Mouse (Mus musculus) stomach, embryonic 16.5 days (tissue): ENCODE results near the gene Uts2. TPM values are rescaled to one million over a fixed set of nuclear protein-coding genes. Genes with fewer than 3 reads are reported as not detected.

Experiments
- ATAC-seq: fragments of 200-750 bp; cut with Nextera tagmentation; 2 replicates; pipeline ENCODE4 v1.8.0; 2017; ENCODE audit warnings: moderate number of reproducible peaks, moderate TSS enrichment; ENCODE audit not compliant: insufficient read depth, low FRiP score
- H3K27ac ChIP-seq: fragments of 300-500 bp; sonication (generic); 2 replicates; pipeline ENCODE4 v1.5.1; 2014; ENCODE audit warnings: low read length
- H3K27me3 ChIP-seq: fragments of 300-500 bp; sonication (generic); 2 replicates; pipeline ENCODE4 v1.6.1; 2014; ENCODE audit warnings: low read length, control low read depth, mixed read lengths; ENCODE audit not compliant: control insufficient read depth, insufficient read depth
- H3K36me3 ChIP-seq: fragments of 300-500 bp; sonication (generic); 2 replicates; pipeline ENCODE4 v1.6.1; 2014; ENCODE audit warnings: low read length; ENCODE audit not compliant: control insufficient read depth, insufficient read depth
- H3K4me1 ChIP-seq: fragments of 300-500 bp; sonication (generic); 2 replicates; pipeline ENCODE4 v1.6.1; 2014; ENCODE audit warnings: low read length, control low read depth, mixed read lengths; ENCODE audit not compliant: control insufficient read depth, insufficient read depth
- H3K4me2 ChIP-seq: fragments of 300-500 bp; sonication (generic); 2 replicates; pipeline ENCODE4 v1.6.1; 2014; ENCODE audit warnings: low read depth, low read length, mixed read lengths
- H3K4me3 ChIP-seq: fragments of 300-500 bp; sonication (generic); replicated peaks from 2 replicates; pipeline ENCODE4 v1.5.1; 2014; ENCODE audit warnings: mild to moderate bottlenecking, low read length
- H3K9ac ChIP-seq: fragments of 300-500 bp; sonication (generic); 2 replicates; pipeline ENCODE4 v1.6.1; 2014; ENCODE audit warnings: low read length
- H3K9me3 ChIP-seq: fragments of 300-500 bp; sonication (generic); replicated peaks from 2 replicates; pipeline ENCODE4 v1.6.1; 2016; ENCODE audit warnings: low read length, control low read depth; ENCODE audit not compliant: control insufficient read depth
- WGBS: fragments of 180-500 bp; shearing (Covaris S2); extraction: QIAGEN DNeasy Blood & Tissue Kit; methylation state at CpG from one replicate; pipeline ENCODE4 v1.1.7; 2014; 5-methylcytosine and 5-hydroxymethylcytosine counted together
- polyA plus RNA-seq: library from polyadenylated mRNA; unstranded; fragments of >200 nt; fragmentation: Nextera tagmentation; extraction: Ambion mirVana; gene quantifications from 2 replicates; pipeline ENCODE4 v1.2.1, GENCODE M21; 2015

Gene Uts2
- not detected in 2 replicates for polyA plus RNA-seq

DNA sequence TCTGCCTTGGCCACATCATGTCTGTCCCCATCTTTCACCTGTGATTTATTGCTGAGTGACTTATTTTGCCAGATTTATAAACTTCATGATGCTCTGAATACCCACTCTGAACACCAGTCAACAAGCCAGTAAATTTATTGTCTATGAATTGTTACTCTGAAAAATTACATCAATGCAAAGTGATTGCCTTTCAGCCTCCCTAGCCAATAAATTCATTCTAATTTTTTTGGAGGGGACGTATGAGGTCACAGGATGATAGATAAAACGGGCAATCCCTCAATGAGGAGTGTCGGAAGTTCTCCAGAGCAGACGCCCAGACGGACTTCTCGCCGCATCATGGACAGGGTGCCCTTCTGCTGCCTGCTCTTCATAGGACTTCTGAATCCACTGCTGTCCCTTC lies at the start of gene Uts2:
Uts2 (plus strand) TSS at position 301 of the 400 bp plus-strand sequence.
- Histone ChIP-seq H3K4me1 (no peaks in the 10 kb centered on the region), H3K27me3 (no peaks in the 10 kb centered on the region), H3K9ac (no peak within 1 kb of the TSS), H3K36me3 (no peaks in the 10 kb centered on the region), H3K27ac (no peak within 1 kb of the TSS), H3K4me3 (no peak within 1 kb of the TSS), H3K9me3 (no peaks in the 10 kb centered on the region), H3K4me2 (no peak within 1 kb of the TSS)
- WGBS = 82% methylated on average over 7 of the region's 7 CpGs
- ATAC-seq = no peak

DNA sequence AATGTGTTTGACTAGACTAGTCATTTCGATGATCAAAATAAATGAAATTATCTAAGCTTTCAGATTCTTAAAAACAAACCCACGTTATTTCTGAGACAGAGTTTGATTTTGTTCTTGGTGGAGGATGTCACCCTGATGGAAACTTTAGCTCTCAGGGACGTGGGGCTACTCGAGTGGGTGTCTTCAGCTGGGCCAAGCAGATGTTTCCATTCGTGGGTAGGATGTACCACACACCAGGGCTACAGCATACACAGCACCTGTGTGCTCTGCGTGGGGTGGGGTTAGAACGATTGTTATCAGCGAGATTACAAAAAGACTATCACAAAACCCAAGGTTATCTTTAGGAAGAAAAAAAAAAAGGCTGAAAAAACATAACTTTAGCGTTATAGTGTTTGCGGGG lies 45.9 kb upstream of the Uts2 start:
- H3K4me3 ChIP-seq = no peak overlapping the region
- ATAC-seq = no peak
- H3K9me3 ChIP-seq = no peaks in the 10 kb centered on the region
- WGBS = 71% methylated on average over 10 of the region's 10 CpGs
- H3K4me2 ChIP-seq = no peak overlapping the region
- H3K27me3 ChIP-seq = no peaks in the 10 kb centered on the region
- no peaks in the 10 kb centered on the region for H3K36me3 ChIP-seq
- no peaks in the 10 kb centered on the region for H3K4me1 ChIP-seq
- no peak overlapping the region for H3K9ac ChIP-seq
- no peak overlapping the region for H3K27ac ChIP-seq

DNA sequence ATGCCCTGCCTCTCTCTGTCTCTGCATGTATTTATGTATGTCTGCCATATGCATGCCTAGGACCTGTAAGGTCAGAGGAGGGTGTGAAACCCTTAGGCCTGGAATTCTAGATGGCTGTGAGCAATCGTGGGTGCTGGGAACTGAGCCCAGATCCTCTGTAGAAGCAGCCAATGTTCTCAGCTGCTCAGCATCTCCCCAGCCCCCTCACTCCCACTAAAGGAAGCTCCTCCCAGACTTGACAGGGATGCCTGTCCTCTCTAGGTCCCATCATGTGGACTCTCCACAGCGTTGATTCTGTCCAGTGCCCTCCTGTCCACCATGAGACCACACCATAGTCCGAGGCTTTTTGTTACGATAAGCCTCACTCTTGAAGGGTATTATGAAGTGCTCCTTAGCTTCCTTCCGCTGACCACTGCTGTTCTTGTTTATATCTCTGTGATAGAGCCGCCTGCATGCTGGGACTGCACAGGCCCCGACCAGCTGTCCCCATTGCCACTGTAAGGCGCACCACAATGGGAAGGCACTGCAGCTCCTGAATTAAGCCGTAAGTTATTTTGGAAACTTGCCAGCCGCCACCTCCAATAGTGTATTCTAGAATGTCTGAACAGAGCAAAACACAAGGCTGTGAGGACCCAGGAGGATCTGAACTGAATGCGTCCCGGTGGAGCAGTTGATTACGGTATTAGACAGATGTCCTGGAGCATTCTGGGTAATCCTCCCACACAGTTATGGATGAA lies 40.4 kb upstream of the Uts2 start:
- Histone ChIP-seq H3K9ac (no peak overlapping the region), H3K27ac (peak overlapping the region; percentile 6; the same call in 1 of the 2 replicates), H3K9me3 (no peaks in the 10 kb centered on the region), H3K4me3 (no peak overlapping the region), H3K4me2 (peak overlapping the region; percentile 16; the same call in 1 of the 2 replicates), H3K27me3 (no peaks in the 10 kb centered on the region), H3K36me3 (no peaks in the 10 kb centered on the region), H3K4me1 (0 out of 2 replicates have a peak, but pooled peaks cover 3% of the 10 kb centered on the region)
- 44% methylated on average over 13 of the region's 13 CpGs for WGBS
- peak; percentile 65 for ATAC-seq

DNA sequence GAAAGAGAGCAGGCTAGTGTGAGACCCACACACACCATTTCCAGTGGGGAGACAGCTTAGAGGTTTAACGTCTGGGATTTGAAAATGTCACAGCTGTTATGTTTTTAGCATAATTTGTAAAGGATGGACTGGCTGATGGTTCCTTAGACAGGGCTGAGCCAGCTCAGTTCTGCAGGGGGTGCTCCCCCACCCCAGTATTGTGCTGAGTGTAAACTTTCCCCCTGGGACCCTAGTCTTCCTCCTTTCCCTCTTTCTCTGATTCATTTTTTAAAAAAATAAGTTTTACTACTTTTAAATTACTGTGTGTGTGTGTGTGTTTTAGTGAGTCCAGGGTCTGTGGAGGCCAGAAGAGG lies 39.8 kb upstream of the Uts2 start:
- no peak; the same call in 1 of the 2 replicates for ATAC-seq

DNA sequence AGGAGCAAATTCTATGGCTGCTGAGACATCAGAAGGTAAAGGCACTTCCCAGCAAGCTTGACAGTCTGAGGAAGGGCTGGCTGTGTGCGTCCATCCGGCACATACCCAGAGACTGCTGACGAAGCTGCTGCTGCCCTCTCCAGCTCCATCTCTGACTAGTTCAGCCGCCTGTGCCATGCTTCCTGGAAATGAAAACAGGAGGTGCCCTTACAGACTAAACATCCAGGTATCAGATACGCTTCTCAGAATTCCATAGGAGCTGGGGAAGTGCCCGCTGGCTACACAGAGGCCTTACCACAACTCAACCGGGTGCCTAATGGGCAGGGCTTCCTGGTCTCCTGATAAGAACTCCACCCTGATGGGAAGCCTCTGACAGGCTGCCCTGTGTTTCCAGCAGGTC lies 38.4 kb upstream of the Uts2 start:
- 0 out of 2 replicates have a peak, but pooled peaks cover 3% of the 10 kb centered on the region for H3K4me1 ChIP-seq
- no peak overlapping the region for H3K4me2 ChIP-seq
- no peaks in the 10 kb centered on the region for H3K27me3 ChIP-seq
- H3K36me3 ChIP-seq = no peaks in the 10 kb centered on the region
- no peak overlapping the region for H3K9ac ChIP-seq
- no peak overlapping the region for H3K27ac ChIP-seq
- no peak overlapping the region for H3K4me3 ChIP-seq
- no peak for ATAC-seq
- H3K9me3 ChIP-seq = no peaks in the 10 kb centered on the region
- 67% methylated on average over 7 of the region's 7 CpGs for WGBS

More for the DNA sequence above, 39.8 kb upstream of the Uts2 start:
- H3K4me1 ChIP-seq = 0 out of 2 replicates have a peak, but pooled peaks cover 3% of the 10 kb centered on the region
- H3K4me2 ChIP-seq = no peak overlapping the region
- no peaks in the 10 kb centered on the region for H3K36me3 ChIP-seq
- no peaks in the 10 kb centered on the region for H3K27me3 ChIP-seq
- 39% methylated on average over 1 of the region's 1 CpGs for WGBS
- H3K9ac ChIP-seq = no peak overlapping the region
- no peak overlapping the region for H3K4me3 ChIP-seq
- H3K27ac ChIP-seq = no peak overlapping the region
- no peaks in the 10 kb centered on the region for H3K9me3 ChIP-seq

DNA sequence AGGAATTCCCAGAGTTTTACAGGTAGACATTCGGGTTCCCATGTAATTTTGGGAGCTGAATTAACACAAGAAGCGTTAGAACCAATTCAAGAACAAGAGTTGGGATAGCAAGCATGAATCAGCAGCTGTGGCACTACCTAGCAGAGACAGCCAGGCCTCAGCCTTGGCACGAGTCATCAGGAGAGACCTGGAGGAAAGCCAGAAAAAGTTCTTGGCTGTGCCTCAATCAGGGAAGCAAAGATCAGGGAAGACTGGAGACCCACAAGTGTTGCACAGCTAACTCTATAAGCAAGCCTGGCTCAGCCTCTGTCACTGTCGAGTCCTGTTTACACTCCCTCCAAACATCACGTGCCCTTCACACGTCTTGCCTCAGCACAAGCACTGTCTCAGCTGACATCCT lies 34.7 kb upstream of the Uts2 start:
- Histone ChIP-seq H3K36me3 (no peaks in the 10 kb centered on the region), H3K4me3 (no peak overlapping the region), H3K9ac (no peak overlapping the region), H3K27me3 (no peaks in the 10 kb centered on the region), H3K27ac (no peak overlapping the region), H3K4me1 (0 out of 2 replicates have a peak, but pooled peaks cover 7% of the 10 kb centered on the region), H3K4me2 (no peak overlapping the region), H3K9me3 (no peaks in the 10 kb centered on the region)
- no peak for ATAC-seq
- 34% methylated on average over 6 of the region's 6 CpGs for WGBS

DNA sequence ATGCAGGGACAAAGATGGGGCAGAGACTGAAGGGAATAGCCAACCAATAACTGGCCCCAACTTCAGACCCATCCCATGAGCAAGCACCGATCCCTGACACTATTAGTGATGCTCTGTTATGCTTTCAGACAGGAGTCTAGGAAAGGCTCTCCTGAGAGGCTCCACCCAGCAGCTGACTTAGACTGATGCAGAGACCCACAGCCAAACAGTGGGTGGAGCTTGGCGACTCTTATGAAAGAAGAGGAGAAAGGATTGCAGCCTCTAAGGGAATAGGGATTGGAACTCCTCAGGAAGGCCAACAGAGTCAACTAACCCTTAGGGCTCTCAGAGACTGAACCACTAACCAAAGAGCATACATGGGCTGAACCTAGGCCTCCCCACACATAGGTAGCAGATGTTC lies 33.2 kb upstream of the Uts2 start:
- no peak for ATAC-seq
- no peaks in the 10 kb centered on the region for H3K36me3 ChIP-seq
- H3K9ac ChIP-seq = no peak overlapping the region
- no peak overlapping the region for H3K4me3 ChIP-seq
- no peak overlapping the region for H3K4me2 ChIP-seq
- 69% methylated on average over 2 of the region's 2 CpGs for WGBS
- 0 out of 2 replicates have a peak, but pooled peaks cover 7% of the 10 kb centered on the region for H3K4me1 ChIP-seq
- no peaks in the 10 kb centered on the region for H3K9me3 ChIP-seq
- no peaks in the 10 kb centered on the region for H3K27me3 ChIP-seq
- H3K27ac ChIP-seq = no peak overlapping the region

DNA sequence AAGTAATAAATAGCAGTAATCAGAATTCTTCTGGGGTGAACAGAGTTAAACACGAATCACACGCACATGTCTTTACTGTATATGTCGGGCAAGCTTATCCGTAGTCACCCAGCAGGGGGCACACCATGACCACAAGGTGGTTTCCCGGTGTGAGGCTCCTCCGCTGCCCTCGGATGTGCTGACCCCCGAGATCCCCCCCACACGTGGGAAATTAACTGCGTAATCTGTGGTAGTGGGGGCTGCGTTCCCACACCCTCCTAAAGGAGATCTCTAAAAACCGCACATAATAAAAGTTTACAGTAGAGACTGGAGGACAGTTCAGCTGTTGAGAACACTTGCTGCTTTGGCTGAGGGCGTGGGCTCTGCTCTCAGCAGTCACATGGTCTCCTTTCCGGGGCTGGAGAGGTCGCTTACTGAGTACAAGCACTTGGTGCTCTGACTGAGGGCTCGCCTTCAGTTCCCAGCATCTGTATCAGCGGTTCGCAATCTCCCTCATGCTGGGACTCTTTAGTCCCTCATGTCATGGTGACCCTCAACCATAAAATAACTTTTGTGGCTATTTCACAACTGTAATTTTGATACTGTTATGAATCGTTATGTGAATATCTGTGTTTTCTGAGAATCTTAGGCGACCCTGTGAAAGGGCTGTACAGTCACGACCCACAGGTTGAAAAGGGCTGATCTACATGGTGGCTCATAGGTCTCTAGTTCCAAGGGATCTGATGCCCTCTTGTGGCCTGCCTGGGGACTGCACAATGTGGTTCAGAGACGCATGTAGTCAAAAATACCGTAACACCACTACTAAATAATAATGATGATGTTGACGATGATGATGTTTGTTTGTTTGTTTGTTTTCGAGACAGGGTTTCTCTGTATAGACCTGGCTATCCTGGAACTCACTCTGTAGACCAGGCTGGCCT lies 32.0 kb upstream of the Uts2 start:
- peak overlapping the region; percentile 29 for H3K4me3 ChIP-seq
- no peaks in the 10 kb centered on the region for H3K27me3 ChIP-seq
- WGBS = 12% methylated on average over 25 of the region's 25 CpGs
- peak overlapping the region; percentile 23; the same call in 1 of the 2 replicates for H3K9ac ChIP-seq
- H3K4me1 ChIP-seq = 0 out of 2 replicates have a peak, but pooled peaks cover 7% of the 10 kb centered on the region
- no peaks in the 10 kb centered on the region for H3K36me3 ChIP-seq
- ATAC-seq = peak; percentile 32; the same call in 1 of the 2 replicates
- H3K27ac ChIP-seq = no peak overlapping the region
- no peaks in the 10 kb centered on the region for H3K9me3 ChIP-seq
- H3K4me2 ChIP-seq = peak overlapping the region; percentile 54

DNA sequence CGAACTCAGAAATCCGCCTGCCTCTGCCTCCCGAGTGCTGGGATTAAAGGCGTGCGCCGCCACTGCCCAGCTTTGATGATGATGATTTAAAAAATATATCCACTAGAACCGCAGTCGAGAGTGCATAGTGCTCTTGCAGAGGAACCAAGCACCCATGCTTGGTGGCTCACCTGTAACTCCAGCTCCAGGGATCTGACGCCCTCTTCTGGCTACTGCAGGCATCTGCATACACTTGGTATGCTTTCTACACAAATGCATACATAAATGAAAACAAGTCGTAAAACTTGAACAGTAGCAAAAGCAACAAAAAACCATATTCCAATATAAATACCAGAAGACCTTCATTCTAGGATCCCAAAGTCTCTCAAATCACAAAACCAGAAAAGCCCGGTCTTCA lies 31.3 kb upstream of the Uts2 start:
- no peak overlapping the region for H3K27ac ChIP-seq
- 65% methylated on average over 11 of the region's 11 CpGs for WGBS
- H3K9me3 ChIP-seq = no peaks in the 10 kb centered on the region
- no peaks in the 10 kb centered on the region for H3K36me3 ChIP-seq
- no peak overlapping the region for H3K4me2 ChIP-seq
- no peaks in the 10 kb centered on the region for H3K27me3 ChIP-seq
- ATAC-seq = no peak
- H3K4me3 ChIP-seq = no peak overlapping the region
- H3K9ac ChIP-seq = no peak overlapping the region
- H3K4me1 ChIP-seq = 0 out of 2 replicates have a peak, but pooled peaks cover 7% of the 10 kb centered on the region
